In the genomic region with DNA sequence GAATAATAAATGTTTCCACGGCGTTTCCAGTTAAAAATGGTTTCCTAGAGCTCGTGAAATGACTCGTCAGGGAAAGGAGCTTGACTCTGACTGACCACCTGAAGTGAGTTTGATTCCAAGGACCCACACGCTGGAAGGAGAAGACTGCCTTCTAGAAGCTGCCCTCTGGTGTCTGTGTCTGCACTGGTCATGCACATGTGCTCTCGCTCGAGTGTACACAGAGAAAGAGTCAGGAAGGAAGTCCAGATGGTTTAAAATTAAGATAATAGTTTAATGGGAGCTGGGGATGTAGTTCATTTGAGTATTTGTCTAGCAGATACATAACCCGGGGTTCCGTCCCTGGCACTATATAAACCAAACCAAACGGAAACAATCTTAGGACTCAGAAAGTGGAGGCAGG, we compare ENCODE assay signal across 9 mouse cellular contexts. TPM values are rescaled to one million over a fixed set of nuclear protein-coding genes. Genes with fewer than 3 reads are reported as not detected.
DNase-seq lines count a peak whose midpoint lies in the region; ATAC-seq and TF ChIP-seq lines count a peak whose summit lies in the region.
"Had no signal": no experiment of that assay in that cellular context is flagged by ENCODE, and none has a peak within 500 bp of the region (broad histone marks: within the 10 kb centered on the region; RNA-seq: fewer than 3 reads in every experiment).

No protein-coding gene starts in this region.

- peak; percentile 46 for TF ChIP-seq CTCF in liver, postnatal 0 days (IDR thresholded peaks at IDR 0.05; ENCODE audit: low read depth)

- WGBS in kidney, embryonic 15.5 days = 74% methylated on average over 10 of the region's 10 CpGs
- WGBS in embryonic facial prominence, embryonic 12.5 days = 66% methylated on average over 10 of the region's 10 CpGs
- WGBS in liver, postnatal 0 days (ENCODE audit: insufficient replicate concordance) = 28% methylated on average over 10 of the region's 10 CpGs

- peaks cover 32% of the 10 kb centered on the region for H3K36me3 ChIP-seq in kidney, embryonic 15.5 days
- H3K36me3 ChIP-seq in ES-E14 (ENCODE audit: control insufficient read depth, insufficient read depth, low read length, poor library complexity, severe bottlenecking) = peaks cover 5% of the 10 kb centered on the region; the same call in 1 of the 2 replicates
- H3K36me3 ChIP-seq in embryonic facial prominence, embryonic 12.5 days = peaks cover 21% of the 10 kb centered on the region
- peaks cover 7% of the 10 kb centered on the region for H3K36me3 ChIP-seq in liver, postnatal 0 days (replicated peaks; ENCODE audit: insufficient read depth, low read length)

- intact Hi-C loops in left cerebral cortex, postnatal 14 days (cut with DNase I) = no loop called here

- H3K9ac ChIP-seq in kidney, embryonic 15.5 days = no peak overlapping the region
- no peak overlapping the region; the same call in 1 of the 2 replicates for H3K9ac ChIP-seq in ES-E14 (ENCODE audit: insufficient read depth, low read depth, low read length, poor library complexity, severe bottlenecking)
- H3K9ac ChIP-seq in embryonic facial prominence, embryonic 12.5 days = no peak overlapping the region
- H3K9ac ChIP-seq in liver, postnatal 0 days (replicated peaks) = no peak overlapping the region

- in situ Hi-C loops in ES-E14 (cut with MboI; ENCODE audit: low sequenced_read_pairs in 2 of 2, unreplicated experiment in 2 of 2) = no loop called here

- ATAC-seq in kidney, embryonic 15.5 days (replicated peaks; ENCODE audit: low FRiP score) = no peak
- no peak for ATAC-seq in embryonic facial prominence, embryonic 12.5 days (ENCODE audit: insufficient number of reproducible peaks, insufficient read depth, low FRiP score, low TSS enrichment)
- ATAC-seq in liver, postnatal 0 days = no peak

- peak overlapping the region; percentile 83; the same call in 1 of the 2 replicates for H3K4me3 ChIP-seq in kidney, embryonic 15.5 days (replicated peaks)
- no peak overlapping the region for H3K4me3 ChIP-seq in ES-E14 (ENCODE audit: insufficient read depth in 1 of 2, low read depth in 1 of 2, low read length in 2 of 2, poor library complexity in 1 of 2, severe bottlenecking in 1 of 2)
- H3K4me3 ChIP-seq in embryonic facial prominence, embryonic 12.5 days = 0 out of 2 replicates have a peak overlapping the region, but pooled peaks have one; percentile 89
- no peak overlapping the region for H3K4me3 ChIP-seq in liver, postnatal 0 days (ENCODE audit: low read depth, low read length)

- H3K27me3 ChIP-seq in kidney, embryonic 15.5 days = no peaks in the 10 kb centered on the region
- H3K27me3 ChIP-seq in embryonic facial prominence, embryonic 12.5 days = no peaks in the 10 kb centered on the region
- no peaks in the 10 kb centered on the region for H3K27me3 ChIP-seq in liver, postnatal 0 days (ENCODE audit: insufficient read depth, low read length)

- H3K27ac ChIP-seq in kidney, embryonic 15.5 days = peak overlapping the region; percentile 5; the same call in 1 of the 2 replicates
- no peak overlapping the region for H3K27ac ChIP-seq in ES-E14 (ENCODE audit: insufficient read depth, low read depth, low read length, poor library complexity, severe bottlenecking)
- no peak overlapping the region for H3K27ac ChIP-seq in embryonic facial prominence, embryonic 12.5 days
- H3K27ac ChIP-seq in liver, postnatal 0 days (ENCODE audit: low read depth) = no peak overlapping the region

- H3K4me1 ChIP-seq in kidney, embryonic 15.5 days = peaks cover 24% of the 10 kb centered on the region
- H3K4me1 ChIP-seq in ES-E14 (ENCODE audit: control insufficient read depth in 2 of 2, insufficient read depth in 2 of 2, low read length in 2 of 2, poor library complexity in 1 of 2) = peaks cover 0 to 4% of the 10 kb centered on the region in 2 experiments; a peak in 1 of 4 replicates
- H3K4me1 ChIP-seq in embryonic facial prominence, embryonic 12.5 days = peaks cover 8% of the 10 kb centered on the region
- H3K4me1 ChIP-seq in liver, postnatal 0 days (ENCODE audit: insufficient read depth) = peaks cover 15% of the 10 kb centered on the region

- H3K9me3 ChIP-seq in kidney, embryonic 15.5 days (replicated peaks) = no peaks in the 10 kb centered on the region
- H3K9me3 ChIP-seq in ES-E14 (ENCODE audit: control insufficient read depth, insufficient read depth, low read depth, low read length) = no peaks in the 10 kb centered on the region
- H3K9me3 ChIP-seq in embryonic facial prominence, embryonic 12.5 days = no peaks in the 10 kb centered on the region
- H3K9me3 ChIP-seq in liver, postnatal 0 days (ENCODE audit: low read length) = no peaks in the 10 kb centered on the region

- peak overlapping the region; percentile 90; the same call in 1 of the 2 replicates for H3K4me2 ChIP-seq in kidney, embryonic 15.5 days
- H3K4me2 ChIP-seq in embryonic facial prominence, embryonic 12.5 days (replicated peaks) = peak overlapping the region; percentile 92; the same call in 1 of the 2 replicates
- H3K4me2 ChIP-seq in liver, postnatal 0 days (ENCODE audit: low read depth, low read length) = peak overlapping the region; percentile 97

- no peak for TF ChIP-seq EP300 in liver, postnatal 0 days (IDR thresholded peaks at IDR 0.05; ENCODE audit: low read depth)

- DNase-seq in kidney, adult 11 months = no peak
- no peak for DNase-seq in ES-E14 (ENCODE audit: low read depth, low spot score)
- no peak for DNase-seq in liver, postnatal 0 days
- DNase-seq in cerebellum, adult 11-12 months = no peak
- DNase-seq in left cerebral cortex, postnatal 14 days (ENCODE audit: low spot score in 2 of 2) = no peak
- DNase-seq: adrenal gland, postnatal 36 days; left cerebral cortex, postnatal 4 days had no signal

TF ChIP-seq in ES-E14, 5 proteins besides CTCF, POLR2A, EP300 and RAD21:
- TF ChIP-seq HCFC1 (IDR thresholded peaks at IDR 0.05; ENCODE audit: borderline replicate concordance, insufficient read depth, low read length) (no peak), MAFK (IDR thresholded peaks at IDR 0.05; ENCODE audit: insufficient read depth, low read depth, low read length) (no peak), ZNF384 (IDR thresholded peaks at IDR 0.05; ENCODE audit: low read depth, low read length) (no peak), ZC3H11A (IDR thresholded peaks at IDR 0.05; ENCODE audit: borderline replicate concordance, low read depth, low read length) (no peak), CHD2 (IDR thresholded peaks at IDR 0.05; ENCODE audit: low read depth, low read length) (peak; percentile 52; the same call in 1 of the 2 replicates)

RNA-seq across cellular contexts. Expression of a gene that starts 1.0 kb away (rescaled TPM):
- polyA plus RNA-seq in kidney, embryonic 15.5 days (2015; fragmentation: Nextera tagmentation; extraction: Ambion mirVana) = 16.7 and 17.8 TPM in 2 replicates
- total RNA-seq in ES-E14 (2012; rRNA removed) = 20.1 and 27.1 TPM in 2 replicates
- polyA plus RNA-seq in embryonic facial prominence, embryonic 12.5 days (2016; fragmentation: Nextera tagmentation; extraction: Ambion mirVana) = 14.6 and 16.5 TPM in 2 replicates
- polyA plus RNA-seq in liver, postnatal 0 days (2015; fragmentation: Nextera tagmentation; extraction: Ambion mirVana) = 1.8 and 3.2 TPM in 2 replicates
- total RNA-seq in left cerebral cortex, postnatal 14 days (2021) = 10 to 100 TPM; 34.2 to 34.4 TPM

RNA-seq across cellular contexts. Expression of a gene that starts 10.4 kb away (rescaled TPM):
- polyA plus RNA-seq in kidney, embryonic 15.5 days (2015; fragmentation: Nextera tagmentation; extraction: Ambion mirVana) = 14,718 and 15,443 TPM in 2 replicates
- total RNA-seq in ES-E14 (2012; rRNA removed) = 3,755 and 4,692 TPM in 2 replicates
- 13,963 and 14,730 TPM in 2 replicates for polyA plus RNA-seq in embryonic facial prominence, embryonic 12.5 days (2016; fragmentation: Nextera tagmentation; extraction: Ambion mirVana)
- 6,710 and 7,738 TPM in 2 replicates for polyA plus RNA-seq in liver, postnatal 0 days (2015; fragmentation: Nextera tagmentation; extraction: Ambion mirVana)
- total RNA-seq in left cerebral cortex, postnatal 14 days (2021) = 1,000 to 10,000 TPM; 3,011 to 3,018 TPM

Comparison
In these comparisons a context has a peak if more than half of its experiments do, and no peak if none do; other contexts are left out.
1. H3K4me3 ChIP-seq: peak in kidney, embryonic 15.5 days (single experiment) and embryonic facial prominence, embryonic 12.5 days (single experiment); none in ES-E14 (0 of 2) and liver, postnatal 0 days (single experiment).
2. Peak in every context shown above with its lines, with median percentiles within 50 percentile points of each other: H3K4me2 ChIP-seq.